Mouse (Mus musculus) spleen, adult 2 months (tissue): Measurements from ENCODE around the gene Erc2.

ENCODE experiments used
- CTCF ChIP-seq: fragments of 200-500 bp; IDR thresholded peaks from 2 replicates; pipeline ENCODE4 v1.5.1; 2011; ENCODE audit warnings: mild to moderate bottlenecking, inconsistent platforms; ENCODE audit not compliant: insufficient read depth, insufficient read length, insufficient replicate concordance; ENCODE audit errors: extremely low read depth
- POLR2A ChIP-seq: fragments of 200-500 bp; IDR thresholded peaks from 2 replicates; pipeline ENCODE4 v1.6.1; 2011; ENCODE audit warnings: low read depth, low read length, inconsistent platforms

DNA sequence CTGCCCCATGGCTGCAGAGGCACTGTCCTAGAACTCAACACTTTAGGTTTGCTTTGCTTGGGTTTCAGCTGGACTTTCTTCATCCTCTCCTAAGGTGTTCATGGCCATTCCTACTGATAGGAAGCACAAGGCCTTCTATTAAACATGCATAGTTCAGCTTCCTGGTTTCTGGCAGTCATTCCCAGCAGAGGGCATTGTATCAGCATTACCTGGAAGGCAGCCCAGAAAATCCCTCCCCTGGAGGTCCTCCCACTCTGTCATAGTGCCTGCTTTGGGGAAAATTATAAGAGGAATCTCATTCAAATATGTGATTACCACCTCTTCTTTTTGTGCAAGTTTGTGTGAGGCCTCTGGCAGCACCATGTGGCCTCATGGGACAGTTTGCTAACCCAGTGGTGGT lies 199.6 kb downstream of the Erc2 start:
- no peak for TF ChIP-seq CTCF
- TF ChIP-seq POLR2A = no peak
